Mouse (Mus musculus): Measurements from ENCODE around the gene Mpp6.

Mpp6 gene

DNA sequence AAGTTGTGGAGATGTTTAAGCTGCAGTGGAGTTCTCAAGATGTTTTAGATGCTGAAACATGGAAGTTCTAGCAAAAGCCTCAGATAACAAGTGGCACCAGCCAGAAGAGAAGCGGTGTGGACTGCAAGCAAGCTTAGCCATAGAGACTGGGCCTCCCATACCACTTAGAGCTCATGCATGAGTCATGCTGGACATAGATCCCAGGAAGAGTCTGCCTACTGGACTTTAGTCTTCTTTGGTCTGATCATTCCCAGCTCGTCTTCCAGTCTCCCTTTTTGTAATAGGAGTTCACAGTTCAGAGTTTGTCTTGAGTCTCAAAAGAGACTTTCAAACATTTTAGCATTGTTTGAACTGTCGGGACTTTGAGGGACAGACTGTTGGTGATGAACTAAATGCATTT lies 29.5 kb downstream of the Mpp6 start:
- ATAC-seq (ENCODE audit: insufficient number of reproducible peaks, low FRiP score, low TSS enrichment) = no peak

DNA sequence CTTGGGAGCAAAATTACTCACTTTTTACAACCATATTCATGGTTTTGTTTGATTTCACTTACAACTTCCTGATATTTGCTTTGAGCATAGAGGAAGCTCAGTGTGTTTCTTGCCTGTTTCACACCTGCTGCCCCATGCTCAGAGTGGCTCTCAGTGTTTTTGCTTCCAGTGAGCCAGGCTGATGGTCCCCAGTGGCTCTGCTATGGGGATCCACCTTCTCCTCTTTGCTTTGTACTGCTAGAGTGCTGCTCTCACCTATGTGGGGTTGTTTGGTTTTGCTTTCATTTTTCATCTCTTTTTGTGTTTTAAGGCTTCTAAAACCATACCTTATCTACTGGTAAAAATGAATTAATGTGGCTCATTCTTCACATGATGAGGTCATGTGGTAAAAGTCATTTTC lies 36.1 kb downstream of the Mpp6 start:
- no peak for ATAC-seq (ENCODE audit: insufficient number of reproducible peaks, low FRiP score, low TSS enrichment)

DNA sequence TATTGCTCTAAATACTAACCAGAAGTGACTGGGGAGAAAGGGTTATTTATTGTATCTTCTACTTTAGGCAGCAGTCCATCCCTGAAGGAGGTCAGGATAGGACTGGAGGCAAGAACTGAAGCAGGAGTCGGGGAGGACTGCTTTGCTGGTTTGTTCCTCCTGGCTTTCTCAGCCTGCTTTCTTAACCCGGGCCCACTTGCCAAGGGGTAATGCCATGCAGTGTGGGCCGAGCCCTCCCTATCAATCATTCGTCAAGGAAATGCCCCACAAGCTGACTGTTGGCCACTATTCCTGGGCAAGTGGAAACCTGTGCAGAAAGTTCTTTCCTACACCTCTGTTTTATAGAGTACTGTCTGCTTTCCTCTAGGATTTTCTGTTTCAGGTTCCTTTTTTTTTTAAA lies 39.3 kb downstream of the Mpp6 start:
- no peak for ATAC-seq (ENCODE audit: insufficient number of reproducible peaks, low FRiP score, low TSS enrichment)

DNA sequence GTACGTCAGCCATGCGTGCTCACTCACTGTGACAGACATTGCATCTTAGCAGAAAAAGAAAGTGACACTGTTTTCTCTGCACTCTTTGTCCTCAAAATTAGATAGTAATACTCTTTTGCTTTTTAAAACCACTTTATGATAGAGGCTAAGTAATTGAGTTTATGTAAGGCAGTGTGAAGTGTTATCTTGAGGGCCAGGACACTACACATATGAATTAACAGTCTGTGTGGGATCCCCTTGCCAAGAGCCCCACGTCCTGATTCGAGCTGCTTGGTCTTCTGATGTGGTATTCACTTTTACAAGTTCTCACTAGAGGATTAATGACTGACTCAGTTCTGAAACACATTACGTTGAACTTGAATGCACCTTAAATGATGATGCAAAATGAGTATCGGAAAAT lies 49.8 kb downstream of the Mpp6 start:
- ATAC-seq (ENCODE audit: insufficient number of reproducible peaks, low FRiP score, low TSS enrichment) = no peak

DNA sequence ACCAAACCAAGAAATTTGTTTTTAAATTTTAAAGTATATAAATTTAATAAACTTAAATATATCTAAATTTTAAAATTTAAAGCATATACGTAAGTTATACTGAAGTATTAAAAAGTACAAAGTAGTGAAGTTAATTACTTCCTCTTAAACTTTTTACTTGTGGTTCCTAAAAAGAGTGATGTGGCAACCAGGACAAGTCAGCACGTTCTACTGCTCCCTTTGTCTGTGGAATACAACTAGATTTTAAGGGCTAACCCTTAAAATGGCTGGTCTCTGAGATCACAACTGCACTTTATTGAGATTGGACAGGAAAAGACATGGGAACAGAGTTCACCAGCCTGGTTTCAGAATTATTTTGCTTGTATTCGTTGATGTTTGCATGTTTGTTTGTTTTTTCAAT lies 53.0 kb downstream of the Mpp6 start:
- no peak for ATAC-seq (ENCODE audit: insufficient number of reproducible peaks, low FRiP score, low TSS enrichment)

DNA sequence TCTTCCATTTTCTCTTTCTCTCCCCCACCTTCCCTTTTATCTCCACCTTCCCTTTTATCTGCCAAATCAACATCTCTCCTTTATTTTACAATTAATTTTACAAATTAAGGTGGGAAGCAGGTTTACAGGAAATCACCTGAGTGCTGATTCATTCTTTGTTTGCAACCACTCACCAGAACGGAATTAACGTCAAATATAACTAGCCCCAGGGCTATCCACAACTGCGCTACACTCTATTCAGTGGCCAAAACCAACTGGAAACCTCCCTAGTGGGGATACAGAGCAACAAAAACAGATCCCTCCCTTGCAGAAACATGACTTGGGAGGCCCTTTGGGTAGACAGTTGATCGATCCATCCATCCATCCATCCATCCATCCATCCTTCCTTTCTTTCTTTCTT lies 58.8 kb downstream of the Mpp6 start:
- ATAC-seq (ENCODE audit: insufficient number of reproducible peaks, low FRiP score, low TSS enrichment) = no peak

DNA sequence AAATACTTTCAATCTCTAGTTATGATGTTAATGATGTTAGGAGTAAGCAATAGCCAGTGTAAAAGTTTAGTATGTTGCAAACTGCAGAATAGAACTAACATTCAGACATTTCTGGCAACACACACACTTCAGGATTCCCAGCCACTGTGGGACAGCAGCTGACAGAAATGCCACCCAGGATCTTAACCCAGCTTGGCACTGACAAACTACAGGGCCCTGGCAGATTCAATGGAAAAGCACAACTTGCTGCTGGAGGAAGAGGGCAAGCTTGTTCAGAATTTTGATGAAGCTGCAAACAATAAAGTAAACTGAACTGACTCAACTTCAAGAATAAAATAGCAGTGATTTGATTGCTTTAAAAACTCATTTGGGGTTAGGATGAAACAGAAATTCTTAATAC lies 59.7 kb downstream of the Mpp6 start:
- no peak for ATAC-seq (ENCODE audit: insufficient number of reproducible peaks, low FRiP score, low TSS enrichment)

DNA sequence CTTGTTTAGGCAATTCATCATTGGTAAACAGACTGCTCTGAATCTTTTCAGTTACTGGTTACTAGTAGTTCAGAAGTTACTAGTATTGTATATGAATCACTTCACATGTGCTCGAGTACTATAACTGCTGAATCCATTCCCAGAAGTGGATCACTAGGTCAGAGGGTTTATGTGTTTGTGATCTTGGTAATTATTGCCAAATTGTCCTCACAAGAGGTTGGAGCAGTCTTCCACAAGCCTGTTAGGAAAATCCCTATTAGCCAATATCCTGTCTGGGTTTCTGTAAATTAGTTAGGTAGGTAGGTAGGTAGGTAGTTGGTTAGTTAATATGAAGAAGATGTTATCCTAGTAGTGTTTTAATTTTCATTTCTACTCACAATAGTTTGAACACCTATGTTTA lies 65.7 kb downstream of the Mpp6 start:
- ATAC-seq (ENCODE audit: insufficient number of reproducible peaks, low FRiP score, low TSS enrichment) = no peak

DNA sequence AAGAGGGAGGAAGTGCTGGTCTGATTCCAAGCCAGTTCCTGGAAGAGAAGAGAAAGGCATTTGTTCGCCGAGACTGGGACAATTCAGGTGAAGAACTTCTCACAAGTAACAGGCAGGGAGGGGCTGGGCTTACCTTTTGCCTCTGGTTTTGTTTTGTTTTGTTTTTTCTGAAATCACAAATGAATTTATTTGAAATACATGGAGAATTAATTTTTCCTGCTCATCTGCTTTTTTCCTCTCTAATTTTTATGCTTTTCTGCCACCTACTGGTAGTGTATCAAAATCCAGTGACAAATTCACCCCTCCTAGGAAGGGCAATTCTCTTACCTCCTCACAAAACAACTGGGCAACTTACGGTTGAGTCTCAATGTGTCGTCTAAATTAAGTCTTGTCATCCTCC lies 70.1 kb downstream of the Mpp6 start:
- ATAC-seq (ENCODE audit: insufficient number of reproducible peaks, low FRiP score, low TSS enrichment) = no peak

DNA sequence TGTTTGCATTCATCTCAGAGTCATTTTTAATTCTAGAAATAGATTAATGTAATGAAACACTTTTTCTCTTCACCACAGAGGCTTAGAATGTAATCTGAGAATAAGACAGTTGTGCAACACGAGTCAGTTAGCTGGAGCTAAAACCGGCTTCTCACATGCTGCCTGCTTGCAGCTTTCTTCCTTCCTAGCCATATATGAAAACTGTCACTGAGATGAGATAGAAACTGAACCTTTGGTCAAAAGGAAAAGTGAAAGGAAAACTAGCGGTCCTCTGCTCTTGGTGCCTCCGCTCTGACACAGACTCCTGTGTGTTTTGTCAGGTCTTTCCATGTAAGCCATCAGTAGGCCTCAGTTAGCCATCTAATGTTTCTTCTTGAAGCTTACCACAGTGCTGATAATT lies 77.9 kb downstream of the Mpp6 start:
- no peak for ATAC-seq (ENCODE audit: insufficient number of reproducible peaks, low FRiP score, low TSS enrichment)

DNA sequence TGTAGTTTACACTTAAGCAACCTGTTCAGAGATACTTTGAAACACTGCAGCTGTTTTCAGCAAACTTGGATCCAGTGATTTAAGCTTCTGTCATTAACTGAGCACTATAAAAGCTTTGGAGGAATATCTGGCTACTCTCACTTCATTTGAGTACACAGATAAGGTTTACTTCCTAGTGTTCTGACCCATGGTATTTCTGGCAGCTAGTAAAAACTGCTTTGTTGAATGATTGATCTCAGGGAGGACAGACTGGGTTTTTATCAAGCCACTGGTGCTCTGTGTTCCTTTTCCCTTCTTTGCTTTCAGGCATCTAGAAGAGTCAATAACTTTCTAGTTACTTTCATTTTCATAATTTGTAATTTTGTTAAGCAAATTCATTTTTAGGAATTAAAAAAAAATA lies 79.3 kb downstream of the Mpp6 start:
- ATAC-seq (ENCODE audit: insufficient number of reproducible peaks, low FRiP score, low TSS enrichment) = no peak

DNA sequence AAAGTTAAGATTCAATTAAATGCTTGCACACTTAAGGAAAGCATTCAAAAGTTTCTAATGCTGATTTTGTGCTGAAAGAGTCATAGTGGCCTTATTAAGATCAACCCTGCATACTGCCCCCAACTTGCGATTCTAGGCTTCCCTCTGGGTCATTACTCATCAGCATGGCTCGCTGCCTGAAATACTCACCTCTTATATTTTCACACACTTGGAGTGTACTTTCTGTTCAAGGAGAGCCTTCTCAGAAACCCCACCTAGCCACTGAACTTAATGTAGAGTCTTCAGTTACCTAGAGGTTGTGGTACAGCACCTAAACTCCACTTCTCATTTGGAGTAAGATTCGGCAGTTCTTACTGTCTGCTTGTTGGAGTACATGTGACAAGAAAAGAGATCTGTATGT lies 81.6 kb downstream of the Mpp6 start:
- no peak for ATAC-seq (ENCODE audit: insufficient number of reproducible peaks, low FRiP score, low TSS enrichment)

DNA sequence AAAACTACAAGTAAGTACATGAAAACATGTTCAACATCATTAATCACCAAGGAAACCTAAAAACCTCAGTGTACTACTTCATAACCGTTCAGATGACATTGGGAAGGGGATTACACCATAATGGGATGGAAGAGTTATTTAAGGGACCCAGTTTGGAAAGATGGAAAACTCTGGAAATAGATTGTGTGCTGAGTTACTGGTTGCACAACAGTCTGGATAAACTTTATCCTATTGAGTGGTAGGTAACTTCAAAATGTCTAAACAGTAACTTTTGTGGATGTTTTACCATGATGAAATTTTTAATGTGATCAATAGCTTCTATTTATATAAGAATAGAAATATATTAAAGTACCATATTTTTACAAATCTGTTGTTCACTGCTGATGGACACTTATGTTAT lies 82.1 kb downstream of the Mpp6 start:
- ATAC-seq (ENCODE audit: insufficient number of reproducible peaks, low FRiP score, low TSS enrichment) = no peak

DNA sequence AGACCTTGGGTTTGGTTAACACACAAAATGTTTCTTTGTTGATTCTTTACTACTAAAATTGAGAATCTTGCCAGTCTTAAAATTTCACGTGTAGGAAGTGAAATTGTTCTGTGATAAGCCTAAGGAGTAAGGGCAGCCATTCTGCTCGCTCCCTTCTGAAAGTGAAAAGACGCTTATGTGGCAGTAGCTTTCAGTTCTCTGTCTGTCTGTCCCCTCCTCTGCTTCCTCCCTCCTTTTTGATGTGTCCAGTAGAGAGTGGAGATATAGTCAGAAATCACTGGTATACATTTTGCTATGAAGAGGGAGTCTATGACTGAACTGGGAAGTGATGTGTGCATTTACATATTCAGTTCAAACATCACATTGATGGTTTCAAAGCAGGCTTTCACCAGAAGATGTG lies 82.8 kb downstream of the Mpp6 start:
- ATAC-seq (ENCODE audit: insufficient number of reproducible peaks, low FRiP score, low TSS enrichment) = no peak

DNA sequence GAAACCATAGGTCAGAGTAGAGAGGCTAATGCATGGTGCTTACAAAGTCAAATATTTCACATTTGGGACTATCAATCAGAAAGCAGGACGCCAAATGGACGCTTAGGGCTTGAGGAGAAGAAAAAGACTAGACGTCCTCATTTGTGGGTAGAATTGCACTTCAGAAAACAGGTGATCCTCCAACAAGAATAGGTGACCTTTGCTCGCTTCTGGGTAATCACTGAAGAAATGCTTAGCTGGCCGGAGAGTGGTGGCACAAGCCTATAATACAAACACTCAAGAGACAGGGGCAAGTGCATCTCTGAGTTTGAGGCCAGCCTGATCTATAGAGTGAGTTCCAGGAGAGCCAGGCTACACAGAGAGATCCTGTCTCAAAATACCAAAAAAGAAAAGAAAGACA lies 83.8 kb downstream of the Mpp6 start:
- ATAC-seq (ENCODE audit: insufficient number of reproducible peaks, low FRiP score, low TSS enrichment) = no peak

DNA sequence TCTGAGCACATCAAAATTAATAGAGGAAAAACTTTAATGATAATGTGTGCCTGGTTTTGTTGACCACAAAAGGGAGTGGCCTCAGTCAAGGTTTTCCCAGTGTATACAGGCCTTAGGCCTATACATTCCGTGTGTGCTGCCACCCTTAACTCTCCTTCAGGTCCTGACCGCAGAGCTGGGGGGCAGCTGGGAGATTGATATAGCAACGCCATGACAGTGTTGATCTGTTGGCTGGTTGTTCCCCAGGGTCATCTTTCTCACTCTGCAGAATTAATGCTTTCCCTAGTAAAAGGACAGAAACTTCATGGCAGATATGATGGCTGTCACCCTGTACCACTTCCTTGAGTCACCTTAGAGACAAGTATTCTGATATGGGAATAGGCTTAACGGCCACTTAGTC lies 94.3 kb downstream of the Mpp6 start:
- ATAC-seq (ENCODE audit: insufficient number of reproducible peaks, low FRiP score, low TSS enrichment) = no peak

DNA sequence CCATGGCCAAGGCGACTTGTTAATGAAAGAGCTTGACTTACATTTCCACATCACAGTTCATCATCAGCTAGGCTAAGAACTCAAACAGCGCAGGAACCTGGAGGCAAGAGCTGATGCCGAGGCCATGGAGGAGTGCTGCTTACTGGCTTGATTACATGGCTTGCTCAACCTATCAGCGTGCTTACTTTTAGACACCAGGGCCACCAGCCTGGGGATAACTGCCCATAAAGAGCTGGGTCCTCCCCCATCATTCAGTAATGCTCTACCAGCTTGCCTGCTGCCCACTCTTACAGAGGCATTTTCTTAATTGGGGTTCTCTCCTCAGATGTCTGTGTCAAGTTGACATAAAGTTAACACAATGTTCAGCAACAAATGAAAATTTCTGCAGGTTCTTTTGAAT lies 95.1 kb downstream of the Mpp6 start:
- no peak for ATAC-seq (ENCODE audit: insufficient number of reproducible peaks, low FRiP score, low TSS enrichment)

DNA sequence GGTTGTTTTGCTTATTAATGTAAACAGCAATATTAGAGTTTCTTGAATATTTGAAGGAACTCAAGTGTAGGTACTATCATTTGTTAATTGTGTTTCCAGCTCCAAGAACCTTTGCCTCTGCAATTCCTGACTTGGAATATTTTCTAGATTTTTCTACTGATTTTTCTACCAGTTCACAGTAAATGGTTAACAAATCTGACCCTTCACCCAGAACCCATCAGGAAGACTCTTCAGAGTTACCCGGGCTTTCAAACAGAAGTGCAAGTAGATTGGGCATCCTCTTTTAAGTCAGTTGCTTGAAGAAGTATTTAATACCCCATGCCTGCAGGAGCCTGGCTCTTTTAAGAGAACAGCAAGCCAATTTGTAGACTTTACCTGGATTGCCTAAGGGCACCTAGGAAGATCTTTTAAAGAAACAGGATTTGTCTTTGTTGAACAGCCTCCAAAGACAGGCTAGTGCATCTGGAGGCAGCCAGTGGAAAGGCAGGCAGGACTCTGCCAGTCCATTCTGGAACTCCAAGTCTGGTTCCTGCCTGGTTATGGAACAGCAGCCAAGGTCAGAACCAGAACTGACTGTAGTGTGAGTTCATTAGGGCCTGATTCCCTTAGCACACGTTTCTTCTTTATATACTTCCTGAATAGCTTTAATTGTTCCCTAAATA lies 104.8 kb downstream of the Mpp6 start:
- ATAC-seq (ENCODE audit: insufficient number of reproducible peaks, low FRiP score, low TSS enrichment) = no peak

DNA sequence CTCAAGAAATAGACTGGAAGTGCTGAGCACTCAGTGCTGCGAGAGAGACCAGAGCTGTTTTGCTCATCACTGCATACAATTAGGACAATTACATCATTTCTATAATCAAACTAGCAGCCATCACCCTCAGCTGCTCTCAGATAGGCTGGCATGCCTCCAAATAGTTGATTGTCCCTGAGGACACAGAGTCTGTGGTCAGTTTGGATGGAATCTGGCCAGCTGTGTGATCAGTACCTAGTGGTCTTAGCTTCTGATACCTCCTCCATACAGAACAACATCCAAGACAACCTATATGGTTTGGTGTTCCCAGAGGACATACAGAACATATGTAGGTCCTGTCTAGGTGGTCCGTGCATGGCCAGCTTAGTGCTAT lies 105.3 kb downstream of the Mpp6 start:
- ATAC-seq (ENCODE audit: insufficient number of reproducible peaks, low FRiP score, low TSS enrichment) = no peak

DNA sequence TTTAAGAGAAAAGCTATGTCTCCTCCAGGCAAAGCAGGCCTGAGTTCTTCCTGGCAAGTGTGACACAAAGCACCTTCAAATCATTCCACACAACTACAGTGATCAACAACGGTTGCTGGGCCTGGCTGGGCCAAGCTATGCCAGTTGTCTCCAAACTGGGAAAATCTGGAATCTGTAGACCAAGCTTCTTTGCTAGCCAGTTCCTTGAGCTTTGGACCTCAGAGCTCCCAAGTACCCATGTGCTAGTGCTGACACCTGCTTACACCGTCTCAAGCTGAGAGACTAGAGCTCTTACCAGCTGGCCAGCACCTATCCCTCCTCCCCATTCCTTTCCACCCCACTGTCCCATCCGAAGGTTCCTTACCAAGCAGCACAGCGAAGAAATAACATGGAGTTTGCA lies 105.9 kb downstream of the Mpp6 start:
- ATAC-seq (ENCODE audit: insufficient number of reproducible peaks, low FRiP score, low TSS enrichment) = no peak

DNA sequence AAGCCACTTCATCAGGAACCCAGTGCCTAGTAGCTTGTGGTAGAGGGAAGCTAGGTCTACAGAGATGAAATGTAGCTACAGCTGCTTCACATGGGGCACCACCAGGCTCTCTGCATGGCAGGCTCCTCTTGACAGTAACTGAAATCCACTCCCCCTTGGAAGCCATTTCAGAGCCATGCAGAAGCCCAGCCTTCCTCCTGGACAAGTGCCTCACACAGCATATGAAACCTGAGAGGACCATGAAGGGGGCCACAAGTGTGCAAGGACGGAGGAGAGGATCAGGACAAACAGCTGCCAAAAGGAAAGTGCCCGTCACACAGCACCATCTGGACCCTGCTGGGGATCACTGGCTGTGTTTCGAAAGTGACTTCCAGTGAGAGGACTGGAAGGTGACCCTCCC lies 108.6 kb downstream of the Mpp6 start:
- ATAC-seq (ENCODE audit: insufficient number of reproducible peaks, low FRiP score, low TSS enrichment) = no peak

DNA sequence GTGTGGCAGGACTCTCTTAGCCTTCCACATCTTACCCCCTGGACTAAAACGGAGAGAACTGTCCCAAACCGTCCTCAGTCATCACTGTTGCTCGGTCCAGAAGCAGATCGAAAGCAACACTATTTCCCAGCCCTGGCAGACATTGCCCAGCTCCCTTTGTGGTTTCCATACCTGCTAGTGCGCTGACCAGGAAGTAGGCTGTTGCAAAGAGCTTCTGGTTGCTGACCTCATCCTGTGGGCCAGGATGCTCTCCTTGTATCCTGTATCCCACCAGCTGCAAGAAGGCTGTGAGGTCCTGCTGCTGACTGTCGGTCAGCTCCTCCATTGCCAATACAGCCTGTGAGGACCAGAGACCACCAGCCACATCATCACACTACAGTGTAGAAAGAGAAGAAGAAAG lies 109.0 kb downstream of the Mpp6 start:
- no peak for ATAC-seq (ENCODE audit: insufficient number of reproducible peaks, low FRiP score, low TSS enrichment)

DNA sequence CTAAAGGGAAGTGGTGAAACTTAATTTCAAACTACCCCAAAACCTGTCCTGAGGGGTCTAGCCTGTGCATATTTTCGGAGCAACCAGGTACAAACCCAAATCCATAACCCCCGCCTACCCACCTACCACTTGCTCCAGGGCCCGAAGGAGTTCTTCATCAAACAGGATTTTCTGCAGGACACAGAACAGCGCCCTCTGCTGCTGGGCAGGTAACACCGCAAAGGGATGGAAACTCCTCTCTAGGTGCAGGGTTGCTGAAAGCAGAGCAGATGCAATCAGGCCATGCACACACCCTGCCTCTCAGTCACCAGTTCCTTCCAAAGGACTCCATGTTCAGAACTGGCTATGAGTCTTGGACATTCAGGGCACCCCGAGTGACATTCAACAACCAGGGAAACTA lies 110.8 kb downstream of the Mpp6 start:
- ATAC-seq (ENCODE audit: insufficient number of reproducible peaks, low FRiP score, low TSS enrichment) = no peak

All from cerebellum, adult (tissue).